Mouse (Mus musculus) small intestine, adult 2 months (tissue): ENCODE data around the gene Pard3.

ENCODE experiments used
- CTCF ChIP-seq: fragments of 200-500 bp; IDR thresholded peaks from 2 replicates; pipeline ENCODE4 v1.5.1; 2012; ENCODE audit warnings: low read depth, mild to moderate bottlenecking, control low read depth, inconsistent platforms, low read length, moderate library complexity, mixed read lengths; ENCODE audit not compliant: insufficient replicate concordance, insufficient read length; ENCODE audit errors: extremely low read depth
- POLR2A ChIP-seq: fragments of 200-500 bp; IDR thresholded peaks from 2 replicates; pipeline ENCODE4 v1.6.1; 2012; ENCODE audit warnings: low read depth, mild to moderate bottlenecking, control low read depth, inconsistent platforms, low read length, moderate library complexity

GRCm38 (mm10) chr8:127525673-127526072, 462.0 kb downstream of the Pard3 start:
- TF ChIP-seq POLR2A (no peak), CTCF (no peak)
